Comparison of ENCODE assay signal across 10 mouse cellular contexts in genomic region chr2:180791674-180792073, GRCm38 (mm10). TPM values are rescaled to one million over a fixed set of nuclear protein-coding genes. Genes with fewer than 3 reads are reported as not detected.
DNase-seq lines count a peak whose midpoint lies in the region; ATAC-seq lines count a peak whose summit lies in the region.
"Had no signal": no experiment of that assay in that cellular context is flagged by ENCODE, and none has a peak within 500 bp of the region (broad histone marks: within the 10 kb centered on the region; RNA-seq: fewer than 3 reads in every experiment).

No protein-coding gene starts in this region.

- WGBS in kidney, embryonic 16.5 days = 48% methylated on average over 4 of the region's 4 CpGs

- no peak overlapping the region for H3K4me2 ChIP-seq in kidney, embryonic 16.5 days (replicated peaks; ENCODE audit: low read depth, low read length)
- H3K4me2 ChIP-seq: midbrain, embryonic 12.5 days had no signal

- H3K36me3 ChIP-seq in kidney, embryonic 16.5 days (ENCODE audit: insufficient read depth, low read length) = no peaks in the 10 kb centered on the region
- H3K36me3 ChIP-seq: midbrain, embryonic 12.5 days had no signal

- H3K27ac ChIP-seq in kidney, embryonic 16.5 days (ENCODE audit: low read length) = no peak overlapping the region
- H3K27ac ChIP-seq: midbrain, embryonic 12.5 days had no signal

- intact Hi-C loops in left cerebral cortex, postnatal 14 days (cut with DNase I) = no loop called here

- no peak overlapping the region for H3K4me3 ChIP-seq in kidney, embryonic 16.5 days (ENCODE audit: low read length)
- H3K4me3 ChIP-seq: midbrain, embryonic 12.5 days had no signal

- H3K9me3 ChIP-seq in kidney, embryonic 16.5 days (ENCODE audit: low read length) = no peaks in the 10 kb centered on the region
- H3K9me3 ChIP-seq: midbrain, embryonic 12.5 days had no signal

- no peak overlapping the region for H3K9ac ChIP-seq in kidney, embryonic 16.5 days (replicated peaks; ENCODE audit: low read length)
- H3K9ac ChIP-seq: midbrain, embryonic 12.5 days had no signal

- peak; percentile 34 for DNase-seq in kidney, adult 9 months
- DNase-seq in MEL-GATA-1-ER (ENCODE audit: extremely low read depth, low read depth) = peak; percentile 11
- peak; percentile 24 for DNase-seq in c-Kit-positive CD71-positive TER-119-negative erythroid progenitor cells, embryonic 14.5 days (ENCODE audit: low read depth)
- DNase-seq in frontal cortex, postnatal 36 days (ENCODE audit: low spot score in 2 of 2) = peak; percentile 28 to 56
- peak; percentile 74 to 84 for DNase-seq in left cerebral cortex, postnatal 14 days (ENCODE audit: low spot score in 2 of 2)
- peak; percentile 6 to 17 for DNase-seq in natural killer cell, adult 2 months (ENCODE audit: low spot score in 2 of 2)
- DNase-seq in ovary, postnatal 10 days (ENCODE audit: low spot score) = no peak

- H3K4me1 ChIP-seq in kidney, embryonic 16.5 days (ENCODE audit: insufficient read depth, low read length) = no peaks in the 10 kb centered on the region

- no peak for ATAC-seq in kidney, embryonic 16.5 days (ENCODE audit: low FRiP score, low TSS enrichment)

- peaks cover 17% of the 10 kb centered on the region for H3K27me3 ChIP-seq in kidney, embryonic 16.5 days (ENCODE audit: insufficient read depth, low read length)

RNA-seq across cellular contexts. Expression of gene Bhlhe23, which starts 15.0 kb away (rescaled TPM):
- not detected in 2 replicates for polyA plus RNA-seq in kidney, embryonic 16.5 days (2015; fragmentation: Nextera tagmentation; extraction: Ambion mirVana)
- total RNA-seq in left cerebral cortex, postnatal 14 days (2021) = not detected
- total RNA-seq: gastrocnemius, postnatal 4 days had no signal
